Mouse (Mus musculus) liver, embryonic 15.5 days (tissue): ENCODE measurements at regions not wholly inside any gene's neighbourhood (a gene's known extent, or its start where the extent isn't known, plus 50 kb on each side); places are given as distances from the start of the nearest gene placed in this dataset.

Source experiments
- ATAC-seq: fragments of 200-750 bp; cut with Nextera tagmentation; 2 replicates; pipeline ENCODE4 v1.8.0; 2017; ENCODE audit warnings: moderate number of reproducible peaks, mild to moderate bottlenecking, moderate library complexity; ENCODE audit not compliant: insufficient read depth
- H3K27ac ChIP-seq: fragments of 300-500 bp; sonication (generic); replicated peaks from 2 replicates; pipeline ENCODE4 v1.5.1; 2015; ENCODE audit warnings: mild to moderate bottlenecking, inconsistent platforms
- H3K27me3 ChIP-seq: fragments of 300-500 bp; sonication (generic); 2 replicates; pipeline ENCODE4 v1.6.1; 2015; ENCODE audit warnings: mild to moderate bottlenecking, inconsistent platforms
- H3K36me3 ChIP-seq: fragments of 300-500 bp; sonication (generic); replicated peaks from 2 replicates; pipeline ENCODE4 v1.6.1; 2015; ENCODE audit warnings: moderate library complexity, mild to moderate bottlenecking, inconsistent platforms
- H3K4me1 ChIP-seq: fragments of 300-500 bp; sonication (generic); replicated peaks from 2 replicates; pipeline ENCODE4 v1.6.1; 2015; ENCODE audit warnings: inconsistent platforms
- H3K4me2 ChIP-seq: fragments of 300-500 bp; sonication (generic); 2 replicates; pipeline ENCODE4 v1.6.1; 2015; ENCODE audit warnings: moderate library complexity, mild to moderate bottlenecking, inconsistent platforms
- H3K4me3 ChIP-seq: fragments of 300-500 bp; sonication (generic); replicated peaks from 2 replicates; pipeline ENCODE4 v1.5.1; 2015; ENCODE audit warnings: mild to moderate bottlenecking, inconsistent platforms
- H3K9ac ChIP-seq: fragments of 300-500 bp; sonication (generic); 2 replicates; pipeline ENCODE4 v1.6.1; 2015; ENCODE audit warnings: moderate library complexity, mild to moderate bottlenecking, inconsistent platforms
- H3K9me3 ChIP-seq: fragments of 300-500 bp; sonication (generic); replicated peaks from 2 replicates; pipeline ENCODE4 v1.6.1; 2016; ENCODE audit warnings: inconsistent platforms
- WGBS: fragments of 180-500 bp; shearing (Covaris S2); methylation state at CpG from one replicate; pipeline ENCODE4 v1.1.7; 2015; ENCODE audit warnings: mixed read lengths; ENCODE audit not compliant: insufficient replicate concordance; 5-methylcytosine and 5-hydroxymethylcytosine counted together

DNA sequence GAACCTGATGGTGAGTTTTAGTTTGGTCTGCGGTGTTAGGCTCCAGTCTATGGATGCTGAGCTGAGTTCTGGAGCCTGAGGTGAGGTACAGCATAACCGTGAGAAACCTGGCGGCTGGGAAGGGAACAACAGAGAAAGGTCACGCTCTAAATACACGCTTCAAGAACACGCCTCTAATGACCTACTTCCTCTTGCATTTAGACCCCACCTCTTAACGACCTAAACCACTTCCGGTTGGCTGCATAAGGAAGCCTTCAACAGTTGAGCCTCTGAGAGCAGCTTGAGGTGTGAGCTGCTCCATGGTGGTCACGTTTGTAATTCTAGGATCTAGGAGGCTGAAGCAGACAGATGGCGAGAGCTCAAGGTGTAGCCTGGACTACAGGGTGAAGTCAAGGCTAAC, 175.8 kb downstream of the Zfp365 start:
- no peak for ATAC-seq
- WGBS: 63% methylated on average over 10 of the region's 10 CpGs
- H3K4me2 ChIP-seq: no peak overlapping the region
- H3K27ac ChIP-seq: no peak overlapping the region
- no peak overlapping the region for H3K4me3 ChIP-seq
- H3K9ac ChIP-seq: no peak overlapping the region
- H3K27me3 ChIP-seq: no peaks in the 10 kb centered on the region
- no peaks in the 10 kb centered on the region for H3K36me3 ChIP-seq
- no peaks in the 10 kb centered on the region for H3K4me1 ChIP-seq
- H3K9me3 ChIP-seq: no peaks in the 10 kb centered on the region

DNA sequence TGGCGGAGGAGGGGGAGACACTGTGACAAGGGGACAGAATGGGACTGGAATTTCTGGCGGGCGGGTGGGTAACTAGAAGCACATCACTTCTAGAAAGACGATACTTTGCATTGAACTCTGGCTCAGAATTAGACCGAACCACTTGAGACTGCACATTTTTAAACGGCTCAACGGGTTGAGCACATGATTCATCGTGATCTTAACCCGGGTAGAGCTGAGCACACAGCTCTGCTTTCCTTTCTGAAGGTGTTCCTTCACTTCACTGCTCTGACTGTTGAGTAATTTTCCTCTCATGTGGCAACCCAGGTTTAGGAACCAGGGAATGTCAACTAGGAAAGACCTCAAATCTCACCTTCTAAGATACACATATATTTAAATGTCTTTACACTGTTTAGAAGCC, 180.9 kb downstream of the Zfp365 start:
- no peaks in the 10 kb centered on the region for H3K36me3 ChIP-seq
- H3K27me3 ChIP-seq: no peaks in the 10 kb centered on the region
- no peak overlapping the region for H3K9ac ChIP-seq
- 67% methylated on average over 9 of the region's 9 CpGs for WGBS
- H3K9me3 ChIP-seq: no peaks in the 10 kb centered on the region
- ATAC-seq: no peak
- H3K4me3 ChIP-seq: no peak overlapping the region
- no peak overlapping the region for H3K27ac ChIP-seq
- H3K4me1 ChIP-seq: no peaks in the 10 kb centered on the region
- H3K4me2 ChIP-seq: no peak overlapping the region

DNA sequence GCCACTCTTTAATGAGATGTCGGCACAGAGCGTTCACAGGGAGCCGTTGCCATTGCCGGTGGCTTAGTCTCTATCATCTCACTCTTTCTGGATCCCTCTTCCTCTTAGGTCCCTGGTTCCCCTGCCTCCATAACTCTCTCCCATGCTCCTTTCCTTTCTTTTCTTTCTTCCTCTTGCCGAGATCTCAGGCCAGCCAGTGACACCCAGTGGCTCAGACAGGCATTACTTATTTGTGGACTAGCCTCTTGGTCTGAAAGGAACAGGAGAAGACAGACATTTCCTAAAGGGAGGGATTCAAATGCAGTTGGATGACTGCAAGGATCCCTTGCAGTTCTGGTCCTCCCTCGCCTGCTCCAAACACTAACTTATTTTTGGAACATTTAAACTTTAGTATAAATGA, 180.5 kb upstream of the Ado start:
- 39% methylated on average over 6 of the region's 6 CpGs for whole genome bisulfite sequencing
- Histone ChIP-seq H3K27ac (no peak overlapping the region), H3K4me2 (no peak overlapping the region), H3K4me3 (no peak overlapping the region), H3K9ac (no peak overlapping the region), H3K27me3 (no peaks in the 10 kb centered on the region), H3K36me3 (no peaks in the 10 kb centered on the region), H3K4me1 (no peaks in the 10 kb centered on the region), H3K9me3 (no peaks in the 10 kb centered on the region)
- ATAC-seq: no peak

DNA sequence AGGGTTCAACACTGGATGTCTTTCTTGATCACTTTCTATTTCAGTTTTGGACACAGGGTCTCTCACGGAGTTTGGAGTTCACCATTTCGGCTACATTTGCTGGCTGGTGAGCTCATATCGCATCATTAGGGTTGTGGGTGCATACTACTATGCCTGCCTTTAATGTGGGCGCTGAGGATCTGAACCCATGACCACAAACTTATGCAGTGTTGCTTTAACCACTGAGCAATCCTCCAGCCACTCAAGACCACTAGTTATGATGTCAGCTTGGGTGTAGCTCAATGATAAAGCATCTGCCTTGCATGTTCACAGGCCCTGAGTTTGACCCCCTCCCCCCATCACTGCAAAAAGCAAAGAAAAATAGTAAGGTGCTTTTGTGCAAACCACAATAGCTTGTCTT, 178.8 kb upstream of the Ado start:
- no peaks in the 10 kb centered on the region for H3K27me3 ChIP-seq
- no peaks in the 10 kb centered on the region for H3K9me3 ChIP-seq
- H3K4me3 ChIP-seq: no peak overlapping the region
- WGBS: 59% methylated on average over 4 of the region's 4 CpGs
- ATAC-seq: no peak
- H3K4me1 ChIP-seq: no peaks in the 10 kb centered on the region
- H3K4me2 ChIP-seq: no peak overlapping the region
- H3K36me3 ChIP-seq: no peaks in the 10 kb centered on the region
- no peak overlapping the region for H3K9ac ChIP-seq
- H3K27ac ChIP-seq: no peak overlapping the region

DNA sequence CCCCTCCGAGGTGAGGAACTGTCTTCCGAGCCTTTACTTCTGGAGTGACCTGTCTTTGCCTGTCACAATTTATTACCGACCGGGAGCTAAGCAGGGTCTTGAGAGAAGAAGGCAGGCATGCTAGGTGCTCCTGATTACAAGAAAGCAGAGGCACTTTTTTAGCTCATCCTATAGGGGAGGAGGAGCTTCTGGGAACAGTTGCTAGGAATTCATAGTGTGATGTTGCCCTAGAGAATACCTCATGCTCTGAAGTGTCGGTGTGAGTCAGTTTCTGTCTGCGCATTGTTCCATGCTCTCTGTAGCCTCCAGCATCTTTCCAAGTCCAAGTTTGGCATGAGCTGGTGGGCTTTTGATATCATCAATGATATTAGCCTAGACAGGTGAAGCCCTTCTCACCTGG, 178.0 kb upstream of the Ado start:
- Histone ChIP-seq H3K36me3 (no peaks in the 10 kb centered on the region), H3K4me1 (no peaks in the 10 kb centered on the region), H3K4me2 (no peak overlapping the region), H3K27ac (no peak overlapping the region), H3K4me3 (no peak overlapping the region), H3K9me3 (no peaks in the 10 kb centered on the region), H3K9ac (no peak overlapping the region), H3K27me3 (no peaks in the 10 kb centered on the region)
- 72% methylated on average over 6 of the region's 6 CpGs for WGBS
- no peak for ATAC-seq

DNA sequence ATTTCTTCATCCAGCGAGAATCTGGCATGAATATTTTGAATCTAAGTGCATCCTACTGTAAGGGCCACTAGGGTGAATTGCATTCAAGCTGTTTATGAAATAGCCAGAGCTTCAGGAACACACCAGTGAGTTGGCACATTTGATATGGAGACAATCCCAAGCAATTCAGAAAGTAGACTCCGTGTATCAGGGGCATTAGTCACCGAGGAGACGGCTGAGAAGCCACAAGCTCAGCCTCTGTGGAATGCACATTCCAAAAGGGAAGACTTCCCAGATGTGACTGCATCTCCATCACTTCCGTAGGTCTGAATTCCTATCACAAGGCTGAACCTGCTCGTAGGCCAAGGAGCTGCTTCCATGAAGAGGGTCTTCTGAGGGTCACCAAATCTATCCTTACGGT, 177.6 kb upstream of the Ado start:
- Histone ChIP-seq H3K9ac (no peak overlapping the region), H3K27ac (no peak overlapping the region), H3K4me3 (no peak overlapping the region), H3K4me2 (no peak overlapping the region), H3K9me3 (no peaks in the 10 kb centered on the region), H3K4me1 (no peaks in the 10 kb centered on the region), H3K27me3 (no peaks in the 10 kb centered on the region), H3K36me3 (no peaks in the 10 kb centered on the region)
- ATAC-seq: no peak
- WGBS: 60% methylated on average over 7 of the region's 7 CpGs

DNA sequence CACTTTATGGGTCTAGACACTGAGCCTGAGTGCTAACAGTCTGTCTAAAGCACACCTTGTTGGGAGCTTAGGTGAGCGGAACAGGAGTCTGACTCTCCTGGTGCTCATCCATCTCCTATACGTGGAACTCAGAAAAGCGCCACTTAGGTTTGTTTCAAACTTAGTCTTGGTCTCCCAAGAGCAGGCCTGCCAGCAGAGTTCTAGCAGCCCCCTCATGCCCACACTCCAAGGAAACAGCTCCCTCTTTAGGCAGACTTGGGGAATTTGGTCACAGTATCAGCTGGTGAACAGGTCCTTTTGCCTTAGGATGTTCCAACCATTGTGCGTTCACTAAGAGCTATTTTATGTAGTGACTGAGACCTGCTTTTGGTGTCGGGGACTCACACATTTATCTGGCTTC, 173.0 kb upstream of the Ado start:
- WGBS: 40% methylated on average over 5 of the region's 5 CpGs
- Histone ChIP-seq H3K27me3 (no peaks in the 10 kb centered on the region), H3K4me2 (no peak overlapping the region), H3K4me1 (no peaks in the 10 kb centered on the region), H3K4me3 (no peak overlapping the region), H3K27ac (no peak overlapping the region), H3K9me3 (no peaks in the 10 kb centered on the region), H3K36me3 (no peaks in the 10 kb centered on the region), H3K9ac (no peak overlapping the region)
- ATAC-seq: no peak

DNA sequence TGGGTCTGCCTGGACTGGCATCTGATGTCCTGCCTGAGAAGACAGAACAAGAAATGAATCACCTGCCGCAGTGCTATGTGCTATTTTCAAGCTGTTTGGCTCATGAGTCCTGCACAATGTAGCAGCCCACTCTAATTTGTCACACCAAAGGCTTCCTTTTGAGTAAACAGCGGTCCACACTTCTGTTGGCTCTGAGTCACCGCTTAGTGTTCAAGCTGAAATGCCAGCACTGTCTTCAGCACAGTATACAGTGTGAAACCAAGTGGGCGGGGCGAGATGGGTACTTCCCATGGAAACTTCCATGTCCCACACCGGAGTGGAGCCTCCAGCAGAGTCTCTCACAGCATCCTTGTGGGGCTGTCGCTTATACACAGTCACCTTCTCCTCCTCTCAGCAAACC, 168.8 kb upstream of the Ado start:
- ATAC-seq: no peak
- Histone ChIP-seq H3K9ac (no peak overlapping the region), H3K9me3 (no peaks in the 10 kb centered on the region), H3K27ac (no peak overlapping the region), H3K4me1 (no peaks in the 10 kb centered on the region), H3K4me2 (no peak overlapping the region), H3K36me3 (no peaks in the 10 kb centered on the region), H3K27me3 (no peaks in the 10 kb centered on the region), H3K4me3 (no peak overlapping the region)
- WGBS: 73% methylated on average over 7 of the region's 7 CpGs

DNA sequence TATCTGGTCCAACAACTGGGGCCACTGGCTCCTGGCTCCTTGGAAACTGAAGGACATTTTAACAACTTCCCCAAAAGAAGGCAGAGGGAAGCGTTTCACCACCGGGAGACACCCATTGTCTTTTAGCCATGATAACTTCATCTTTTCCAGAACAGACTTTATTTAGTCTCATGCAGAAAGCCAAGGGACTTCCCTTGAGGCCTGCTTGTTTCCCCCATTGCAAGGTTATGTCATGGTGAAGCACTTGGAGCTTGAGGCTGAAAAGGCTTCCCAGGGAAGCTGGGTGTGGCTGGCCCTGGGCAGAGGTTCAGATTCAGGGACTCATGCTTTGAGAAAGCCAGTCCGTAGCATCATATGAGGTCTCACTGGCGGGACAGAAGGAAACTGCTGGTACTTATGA, 166.3 kb upstream of the Ado start:
- Histone ChIP-seq H3K4me1 (no peaks in the 10 kb centered on the region), H3K9me3 (no peaks in the 10 kb centered on the region), H3K27ac (no peak overlapping the region), H3K4me2 (no peak overlapping the region), H3K9ac (no peak overlapping the region), H3K36me3 (no peaks in the 10 kb centered on the region), H3K27me3 (no peaks in the 10 kb centered on the region), H3K4me3 (no peak overlapping the region)
- no peak for ATAC-seq
- WGBS: 53% methylated on average over 4 of the region's 4 CpGs

DNA sequence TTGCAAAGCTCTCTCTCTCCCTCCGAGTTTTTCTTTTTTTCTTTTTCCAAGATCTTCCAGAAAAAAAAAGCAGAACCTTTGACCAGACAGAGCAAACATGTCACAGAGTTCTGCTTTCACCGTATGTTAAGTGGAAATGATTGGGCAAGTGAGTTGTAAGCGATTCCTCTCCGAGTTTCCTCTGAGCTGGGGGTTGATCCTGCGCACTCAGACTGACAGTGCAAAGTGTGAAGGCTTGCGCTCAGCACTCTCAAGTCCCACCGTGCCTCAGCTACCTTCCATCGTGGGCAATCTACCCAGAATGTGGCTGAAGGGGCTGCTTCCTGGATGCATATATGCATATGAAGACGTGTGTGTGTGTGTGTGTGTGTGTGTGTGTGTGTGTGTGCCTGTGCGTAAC, 164.3 kb upstream of the Ado start:
- ATAC-seq: peak; percentile 18; the same call in 1 of the 2 replicates
- Histone ChIP-seq H3K9ac (no peak overlapping the region), H3K9me3 (no peaks in the 10 kb centered on the region), H3K27ac (peak overlapping the region; percentile 45; the same call in 1 of the 2 replicates), H3K36me3 (no peaks in the 10 kb centered on the region), H3K4me2 (no peak overlapping the region), H3K27me3 (no peaks in the 10 kb centered on the region), H3K4me3 (no peak overlapping the region), H3K4me1 (no peaks in the 10 kb centered on the region)
- WGBS: 38% methylated on average over 10 of the region's 10 CpGs

DNA sequence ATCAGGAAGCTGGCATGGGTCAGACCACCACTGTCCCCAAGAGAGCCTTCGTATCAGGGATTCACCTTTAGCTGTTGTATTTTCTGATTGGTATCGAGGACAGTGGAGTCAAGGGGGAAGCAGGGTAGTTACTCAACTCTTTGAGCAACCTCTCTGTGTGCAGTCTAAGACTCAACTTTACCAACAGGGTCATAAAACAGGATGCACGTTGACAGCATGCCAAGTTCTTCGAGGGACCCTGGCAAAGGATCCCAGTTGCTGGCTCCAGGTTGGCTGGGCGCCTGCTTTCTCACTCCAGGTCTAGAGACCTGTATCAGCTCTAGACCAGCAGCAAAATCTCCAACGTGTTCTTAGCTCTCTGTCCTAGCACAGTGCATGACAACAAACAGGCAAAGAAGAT, 163.9 kb upstream of the Ado start:
- ATAC-seq: peak; percentile 25; the same call in 1 of the 2 replicates
- peak overlapping the region; percentile 45; the same call in 1 of the 2 replicates for H3K27ac ChIP-seq
- H3K9ac ChIP-seq: no peak overlapping the region
- no peaks in the 10 kb centered on the region for H3K36me3 ChIP-seq
- no peaks in the 10 kb centered on the region for H3K4me1 ChIP-seq
- no peak overlapping the region for H3K4me3 ChIP-seq
- no peaks in the 10 kb centered on the region for H3K9me3 ChIP-seq
- 44% methylated on average over 6 of the region's 6 CpGs for WGBS
- no peak overlapping the region for H3K4me2 ChIP-seq
- H3K27me3 ChIP-seq: no peaks in the 10 kb centered on the region

DNA sequence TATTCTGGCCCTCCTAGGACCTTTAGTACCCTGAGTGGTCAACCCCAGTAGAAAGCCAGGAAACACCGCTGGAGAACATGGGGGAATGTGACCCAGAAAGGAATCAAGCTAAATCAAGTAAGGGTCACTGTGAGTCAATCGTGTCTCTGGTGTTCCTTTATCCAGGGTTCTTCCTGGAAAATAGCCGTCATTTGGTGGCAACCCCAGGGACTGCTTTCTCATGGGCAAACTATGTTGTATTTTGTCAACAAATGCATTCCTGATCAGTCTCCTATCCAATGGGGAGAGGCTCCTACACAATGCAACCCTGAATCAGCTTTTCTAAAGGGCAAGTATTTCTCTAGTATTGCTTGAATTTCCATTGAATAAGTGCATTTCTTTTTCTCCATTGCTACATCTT, 163.2 kb upstream of the Ado start:
- WGBS: 74% methylated on average over 3 of the region's 3 CpGs

More for the DNA sequence above, 163.2 kb upstream of the Ado start:
- Histone ChIP-seq H3K36me3 (no peaks in the 10 kb centered on the region), H3K9me3 (no peaks in the 10 kb centered on the region), H3K27ac (no peak overlapping the region), H3K4me2 (no peak overlapping the region), H3K4me1 (no peaks in the 10 kb centered on the region), H3K9ac (no peak overlapping the region), H3K27me3 (no peaks in the 10 kb centered on the region), H3K4me3 (no peak overlapping the region)
- no peak for ATAC-seq
